Mouse (Mus musculus): ENCODE results near the gene Dlat. TPM values are rescaled to one million over a fixed set of nuclear protein-coding genes. Genes with fewer than 3 reads are reported as not detected.
A peak's percentile ranks its signal among the peaks of the same experiment; 100 is the strongest.

Gene Dlat
- polyA plus RNA-seq, 1 experiment from 2014 or later = 41.5 TPM

- 1% methylated on average over 48 of the region's 48 CpGs for WGBS
- peak within 1 kb of the TSS; percentile 89 for H3K27ac ChIP-seq
- no peaks in the 10 kb centered on the region for H3K9me3 ChIP-seq (replicated peaks)
- peak; percentile 98 for ATAC-seq (ENCODE audit: low FRiP score)
- peaks cover 25% of the 10 kb centered on the region for H3K4me1 ChIP-seq
- peak within 1 kb of the TSS; percentile 91 for H3K4me2 ChIP-seq (replicated peaks)
- H3K36me3 ChIP-seq = peaks cover 35% of the 10 kb centered on the region
- H3K27me3 ChIP-seq = no peaks in the 10 kb centered on the region
- peak within 1 kb of the TSS; percentile 90 for H3K9ac ChIP-seq
- H3K4me3 ChIP-seq = peak within 1 kb of the TSS; percentile 85
Measured at GRCm38 (mm10) chr9:50603189-50603997, 56.2 kb downstream of the Dlat start, which contains the start of the genes Sdhd and Timm8b. Sdhd (minus strand) TSS chr9:50603812. Timm8b (plus strand) TSS chr9:50603910.

- Histone ChIP-seq H3K4me3 (peak overlapping the region; percentile 85), H3K4me1 (peaks cover 25% of the 10 kb centered on the region), H3K9ac (0 out of 2 replicates have a peak overlapping the region, but pooled peaks have one; percentile 13), H3K36me3 (peaks cover 40% of the 10 kb centered on the region), H3K4me2 (replicated peaks) (peak overlapping the region; percentile 91), H3K9me3 (replicated peaks) (no peaks in the 10 kb centered on the region), H3K27me3 (no peaks in the 10 kb centered on the region), H3K27ac (no peak overlapping the region)
- 91% methylated on average over 7 of the region's 7 CpGs for WGBS
- no peak for ATAC-seq (ENCODE audit: low FRiP score)
Measured at GRCm38 (mm10) chr9:50602055-50602845, 57.3 kb downstream of the Dlat start.

GRCm38 (mm10) chr9:50601536-50601935 is 58.0 kb downstream of the Dlat start:
- H3K4me1 ChIP-seq = peaks cover 25% of the 10 kb centered on the region
- H3K27me3 ChIP-seq = no peaks in the 10 kb centered on the region
- H3K9ac ChIP-seq = no peak overlapping the region
- no peak for ATAC-seq (ENCODE audit: low FRiP score)
- H3K9me3 ChIP-seq (replicated peaks) = no peaks in the 10 kb centered on the region
- no peak overlapping the region for H3K27ac ChIP-seq
- peaks cover 43% of the 10 kb centered on the region for H3K36me3 ChIP-seq
- no peak overlapping the region for H3K4me3 ChIP-seq
- WGBS = 92% methylated on average over 6 of the region's 6 CpGs
- no peak overlapping the region for H3K4me2 ChIP-seq (replicated peaks)

- H3K36me3 ChIP-seq = peaks cover 56% of the 10 kb centered on the region
- 95% methylated on average over 8 of the region's 8 CpGs for WGBS
Measured at GRCm38 (mm10) chr9:50596973-50597372, 62.6 kb downstream of the Dlat start.

GRCm38 (mm10) chr9:50594794-50595417 is 64.7 kb downstream of the Dlat start:
- H3K9me3 ChIP-seq (replicated peaks) = no peaks in the 10 kb centered on the region
- no peaks in the 10 kb centered on the region for H3K27me3 ChIP-seq
- WGBS = 79% methylated on average over 12 of the region's 12 CpGs
- H3K4me2 ChIP-seq (replicated peaks) = no peak overlapping the region
- H3K4me1 ChIP-seq = no peaks in the 10 kb centered on the region
- H3K4me3 ChIP-seq = no peak overlapping the region
- no peak for ATAC-seq (ENCODE audit: low FRiP score)
- peaks cover 49% of the 10 kb centered on the region for H3K36me3 ChIP-seq
- H3K27ac ChIP-seq = no peak overlapping the region
- no peak overlapping the region for H3K9ac ChIP-seq

More at GRCm38 (mm10) chr9:50596973-50597372, 62.6 kb downstream of the Dlat start:
- ATAC-seq (ENCODE audit: low FRiP score) = no peak
- no peaks in the 10 kb centered on the region for H3K9me3 ChIP-seq (replicated peaks)
- peaks cover 5% of the 10 kb centered on the region for H3K4me1 ChIP-seq
- H3K4me3 ChIP-seq = no peak overlapping the region
- no peak overlapping the region for H3K9ac ChIP-seq
- H3K4me2 ChIP-seq (replicated peaks) = no peak overlapping the region
- H3K27ac ChIP-seq = no peak overlapping the region
- H3K27me3 ChIP-seq = no peaks in the 10 kb centered on the region

GRCm38 (mm10) chr9:50593544-50593943 is 66.0 kb downstream of the Dlat start:
- H3K9me3 ChIP-seq (replicated peaks) = no peaks in the 10 kb centered on the region
- H3K9ac ChIP-seq = no peak overlapping the region
- no peak for ATAC-seq (ENCODE audit: low FRiP score)
- no peak overlapping the region for H3K4me3 ChIP-seq
- no peaks in the 10 kb centered on the region for H3K4me1 ChIP-seq
- H3K36me3 ChIP-seq = peaks cover 36% of the 10 kb centered on the region
- WGBS = 75% methylated on average over 3 of the region's 3 CpGs
- no peak overlapping the region for H3K27ac ChIP-seq
- H3K4me2 ChIP-seq (replicated peaks) = no peak overlapping the region
- H3K27me3 ChIP-seq = no peaks in the 10 kb centered on the region

GRCm38 (mm10) chr9:50592955-50593354 is 66.6 kb downstream of the Dlat start:
- no peak overlapping the region for H3K4me2 ChIP-seq (replicated peaks)
- no peak for ATAC-seq (ENCODE audit: low FRiP score)
- no peak overlapping the region for H3K4me3 ChIP-seq
- no peaks in the 10 kb centered on the region for H3K4me1 ChIP-seq
- H3K27ac ChIP-seq = no peak overlapping the region
- no peaks in the 10 kb centered on the region for H3K9me3 ChIP-seq (replicated peaks)
- WGBS = 94% methylated on average over 9 of the region's 9 CpGs
- H3K27me3 ChIP-seq = no peaks in the 10 kb centered on the region
- H3K9ac ChIP-seq = no peak overlapping the region
- peaks cover 30% of the 10 kb centered on the region for H3K36me3 ChIP-seq

- Histone ChIP-seq H3K4me1 (no peaks in the 10 kb centered on the region), H3K27ac (no peak overlapping the region), H3K9ac (no peak overlapping the region), H3K27me3 (no peaks in the 10 kb centered on the region), H3K4me2 (replicated peaks) (no peak overlapping the region), H3K9me3 (replicated peaks) (no peaks in the 10 kb centered on the region), H3K4me3 (no peak overlapping the region), H3K36me3 (peaks cover 14% of the 10 kb centered on the region)
- WGBS = 79% methylated on average over 10 of the region's 10 CpGs
- ATAC-seq (ENCODE audit: low FRiP score) = no peak
Measured at GRCm38 (mm10) chr9:50590856-50591518, 68.6 kb downstream of the Dlat start.

GRCm38 (mm10) chr9:50586955-50587354 is 72.6 kb downstream of the Dlat start:
- Histone ChIP-seq H3K4me3 (no peak overlapping the region), H3K27ac (no peak overlapping the region), H3K4me1 (no peaks in the 10 kb centered on the region), H3K9me3 (replicated peaks) (no peaks in the 10 kb centered on the region), H3K4me2 (replicated peaks) (no peak overlapping the region), H3K27me3 (no peaks in the 10 kb centered on the region), H3K9ac (no peak overlapping the region), H3K36me3 (no peaks in the 10 kb centered on the region)
- 87% methylated on average over 4 of the region's 4 CpGs for WGBS
- no peak for ATAC-seq (ENCODE audit: low FRiP score)

- H3K9me3 ChIP-seq (replicated peaks) = no peaks in the 10 kb centered on the region
- H3K27me3 ChIP-seq = no peaks in the 10 kb centered on the region
- H3K27ac ChIP-seq = no peak overlapping the region
- H3K4me3 ChIP-seq = no peak overlapping the region
- H3K4me1 ChIP-seq = no peaks in the 10 kb centered on the region
- H3K36me3 ChIP-seq = no peaks in the 10 kb centered on the region
- no peak for ATAC-seq (ENCODE audit: low FRiP score)
- 89% methylated on average over 6 of the region's 6 CpGs for WGBS
- H3K9ac ChIP-seq = no peak overlapping the region
- H3K4me2 ChIP-seq (replicated peaks) = no peak overlapping the region
Measured at GRCm38 (mm10) chr9:50585145-50585818, 74.3 kb downstream of the Dlat start.

Data from hindbrain, embryonic 12.5 days (tissue).